Mouse (Mus musculus): Measurements from ENCODE around the gene Zranb3. TPM values are rescaled to one million over a fixed set of nuclear protein-coding genes. Genes with fewer than 3 reads are reported as not detected.
"Not testable (repeated sequence)": the region's sequence is repeated elsewhere in the genome, so short reads cannot be mapped to it uniquely, and the experiment has no call there.

Gene Zranb3
- polyA plus RNA-seq, 1 experiment from 2014 or later, result 11.4 TPM

DNA sequence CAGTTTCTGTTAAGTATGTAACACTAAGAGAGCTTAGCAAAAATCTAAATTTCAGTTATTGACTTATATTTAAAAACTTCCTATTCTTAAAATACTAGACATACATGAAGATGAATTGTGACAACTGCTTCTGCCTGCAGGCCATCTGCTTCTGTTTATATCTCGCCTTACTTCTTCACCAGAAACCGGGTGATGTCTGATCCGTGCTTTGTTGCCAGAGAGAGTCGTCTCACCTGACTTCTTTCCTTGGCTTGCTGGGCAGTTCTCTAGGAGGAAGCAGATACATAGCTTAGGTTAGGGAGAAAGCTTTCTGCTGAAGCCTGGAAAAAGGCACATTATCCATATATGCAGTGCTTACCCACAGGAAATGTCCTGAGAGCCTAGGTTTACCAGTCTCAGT is 148.0 kb downstream of the Zranb3 start:
- no peaks in the 10 kb centered on the region for H3K9me3 ChIP-seq (replicated peaks)
- peaks cover 10% of the 10 kb centered on the region; the same call in 1 of the 2 replicates for H3K36me3 ChIP-seq
- no peak overlapping the region for H3K27ac ChIP-seq
- 90% methylated on average over 4 of the region's 4 CpGs for WGBS
- no peak for ATAC-seq (replicated peaks; ENCODE audit: low FRiP score)
- H3K27me3 ChIP-seq, result no peaks in the 10 kb centered on the region
- no peak overlapping the region for H3K4me3 ChIP-seq (replicated peaks)
- peaks cover 9% of the 10 kb centered on the region for H3K4me1 ChIP-seq
- no peak overlapping the region for H3K4me2 ChIP-seq
- no peak overlapping the region for H3K9ac ChIP-seq

- H3K9ac ChIP-seq; H3K4me3 ChIP-seq (replicated peaks); H3K9me3 ChIP-seq (replicated peaks); H3K4me1 ChIP-seq; H3K36me3 ChIP-seq; H3K27ac ChIP-seq; H3K27me3 ChIP-seq; ATAC-seq (replicated peaks; ENCODE audit: low FRiP score); H3K4me2 ChIP-seq: not testable (repeated sequence)
- WGBS, result 86% methylated on average over 4 of the region's 4 CpGs
These were observed 148.6 kb downstream of the Zranb3 start for GRCm38 (mm10) chr1:127954198-127954597.

- Histone ChIP-seq H3K36me3 (peaks cover 15% of the 10 kb centered on the region; the same call in 1 of the 2 replicates), H3K27ac (no peak overlapping the region), H3K4me1 (no peaks in the 10 kb centered on the region), H3K4me3 (replicated peaks) (no peak overlapping the region), H3K27me3 (no peaks in the 10 kb centered on the region), H3K9ac (no peak overlapping the region), H3K9me3 (replicated peaks) (0 out of 2 replicates have a peak, but pooled peaks cover 2% of the 10 kb centered on the region), H3K4me2 (no peak overlapping the region)
- 87% methylated on average over 4 of the region's 4 CpGs for WGBS
- no peak for ATAC-seq (replicated peaks; ENCODE audit: low FRiP score)
These were observed 150.6 kb downstream of the Zranb3 start for GRCm38 (mm10) chr1:127952276-127952675.

DNA sequence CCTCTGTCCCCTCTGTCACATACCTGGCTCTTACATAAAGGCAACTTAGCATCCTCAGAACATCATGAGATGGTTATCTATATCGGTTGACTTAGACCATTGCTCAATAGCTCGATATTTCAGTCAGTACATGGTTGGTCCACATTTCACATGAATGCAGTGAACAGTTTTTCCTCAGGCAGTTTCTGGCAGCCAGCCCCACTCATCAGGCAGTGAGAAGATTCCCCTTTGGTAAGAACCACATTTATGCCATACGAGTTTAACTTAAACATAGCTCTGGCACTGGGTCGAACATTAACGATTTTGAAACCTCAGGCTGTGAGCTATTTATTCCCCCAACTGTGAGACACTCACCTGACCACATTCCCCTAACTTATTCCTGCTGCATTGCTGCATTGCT is 154.1 kb downstream of the Zranb3 start:
- H3K4me1 ChIP-seq, result no peaks in the 10 kb centered on the region
- no peak overlapping the region for H3K4me3 ChIP-seq (replicated peaks)
- ATAC-seq (replicated peaks; ENCODE audit: low FRiP score), result no peak
- H3K36me3 ChIP-seq, result peaks cover 23% of the 10 kb centered on the region
- no peak overlapping the region for H3K4me2 ChIP-seq
- 85% methylated on average over 5 of the region's 5 CpGs for WGBS
- no peaks in the 10 kb centered on the region for H3K27me3 ChIP-seq
- H3K9ac ChIP-seq, result no peak overlapping the region
- H3K9me3 ChIP-seq (replicated peaks), result 0 out of 2 replicates have a peak, but pooled peaks cover 2% of the 10 kb centered on the region
- no peak overlapping the region for H3K27ac ChIP-seq

- Histone ChIP-seq H3K9ac (no peak overlapping the region), H3K4me1 (no peaks in the 10 kb centered on the region), H3K9me3 (replicated peaks) (0 out of 2 replicates have a peak, but pooled peaks cover 2% of the 10 kb centered on the region), H3K27me3 (no peaks in the 10 kb centered on the region), H3K4me2 (no peak overlapping the region), H3K36me3 (peaks cover 36% of the 10 kb centered on the region), H3K4me3 (replicated peaks) (no peak overlapping the region), H3K27ac (0 out of 2 replicates have a peak overlapping the region, but pooled peaks have one; percentile 6)
- WGBS, result 89% methylated on average over 5 of the region's 5 CpGs
- no peak for ATAC-seq (replicated peaks; ENCODE audit: low FRiP score)
These were observed 156.1 kb downstream of the Zranb3 start for GRCm38 (mm10) chr1:127946615-127947249.

GRCm38 (mm10) chr1:127945696-127946575 is 156.9 kb downstream of the Zranb3 start:
- H3K4me2 ChIP-seq, result no peak overlapping the region
- H3K27ac ChIP-seq, result peak overlapping the region; percentile 6; the same call in 1 of the 2 replicates
- no peak for ATAC-seq (replicated peaks; ENCODE audit: low FRiP score)

DNA sequence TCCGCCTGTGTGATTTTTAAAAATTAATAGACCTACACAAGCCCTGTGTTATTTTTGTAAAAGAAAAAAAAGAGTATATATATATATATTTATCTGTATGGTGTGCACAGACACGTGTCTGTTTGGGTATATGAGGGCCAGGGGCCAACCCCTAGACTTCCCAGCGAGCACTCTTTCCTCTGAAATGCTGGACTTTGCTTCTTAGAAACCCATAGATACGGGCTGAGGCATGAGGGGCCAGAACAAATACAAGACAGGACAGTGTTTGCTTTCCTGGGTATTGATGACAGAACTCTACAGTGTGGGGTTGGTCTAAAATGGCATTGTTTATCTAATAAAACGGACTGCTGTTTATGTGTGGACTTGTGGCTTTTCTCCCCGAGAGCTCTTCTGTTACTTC is 159.3 kb downstream of the Zranb3 start:
- peaks cover 10% of the 10 kb centered on the region; the same call in 1 of the 2 replicates for H3K9me3 ChIP-seq (replicated peaks)
- H3K4me3 ChIP-seq (replicated peaks), result no peak overlapping the region
- WGBS, result 82% methylated on average over 6 of the region's 6 CpGs
- H3K4me2 ChIP-seq, result no peak overlapping the region
- peaks cover 66% of the 10 kb centered on the region for H3K36me3 ChIP-seq
- H3K9ac ChIP-seq, result no peak overlapping the region
- no peaks in the 10 kb centered on the region for H3K27me3 ChIP-seq
- no peak overlapping the region for H3K27ac ChIP-seq
- H3K4me1 ChIP-seq, result no peaks in the 10 kb centered on the region
- ATAC-seq (replicated peaks; ENCODE audit: low FRiP score), result no peak

More at GRCm38 (mm10) chr1:127945696-127946575, 156.9 kb downstream of the Zranb3 start:
- H3K4me3 ChIP-seq (replicated peaks), result no peak overlapping the region
- 0 out of 2 replicates have a peak, but pooled peaks cover 2% of the 10 kb centered on the region for H3K9me3 ChIP-seq (replicated peaks)
- 86% methylated on average over 3 of the region's 3 CpGs for WGBS
- H3K36me3 ChIP-seq, result peaks cover 42% of the 10 kb centered on the region
- H3K4me1 ChIP-seq, result no peaks in the 10 kb centered on the region
- no peaks in the 10 kb centered on the region for H3K27me3 ChIP-seq
- no peak overlapping the region for H3K9ac ChIP-seq

GRCm38 (mm10) chr1:127942231-127942630 is 160.6 kb downstream of the Zranb3 start:
- Histone ChIP-seq H3K27me3 (no peaks in the 10 kb centered on the region), H3K27ac (no peak overlapping the region), H3K4me3 (replicated peaks) (no peak overlapping the region), H3K4me1 (no peaks in the 10 kb centered on the region), H3K9me3 (replicated peaks) (peaks cover 8% of the 10 kb centered on the region; the same call in 1 of the 2 replicates), H3K36me3 (peaks cover 74% of the 10 kb centered on the region), H3K4me2 (no peak overlapping the region), H3K9ac (no peak overlapping the region)
- WGBS, result 95% methylated on average over 10 of the region's 10 CpGs
- no peak for ATAC-seq (replicated peaks; ENCODE audit: low FRiP score)

GRCm38 (mm10) chr1:127937277-127937676 is 165.6 kb downstream of the Zranb3 start:
- H3K9me3 ChIP-seq (replicated peaks), result peaks cover 8% of the 10 kb centered on the region; the same call in 1 of the 2 replicates
- H3K4me3 ChIP-seq (replicated peaks), result no peak overlapping the region
- no peak overlapping the region for H3K4me2 ChIP-seq
- ATAC-seq (replicated peaks; ENCODE audit: low FRiP score), result no peak
- no peak overlapping the region for H3K27ac ChIP-seq
- H3K36me3 ChIP-seq, result peaks cover 85% of the 10 kb centered on the region
- no peaks in the 10 kb centered on the region for H3K4me1 ChIP-seq
- H3K9ac ChIP-seq, result no peak overlapping the region
- WGBS, result 68% methylated on average over 8 of the region's 8 CpGs
- H3K27me3 ChIP-seq, result no peaks in the 10 kb centered on the region

DNA sequence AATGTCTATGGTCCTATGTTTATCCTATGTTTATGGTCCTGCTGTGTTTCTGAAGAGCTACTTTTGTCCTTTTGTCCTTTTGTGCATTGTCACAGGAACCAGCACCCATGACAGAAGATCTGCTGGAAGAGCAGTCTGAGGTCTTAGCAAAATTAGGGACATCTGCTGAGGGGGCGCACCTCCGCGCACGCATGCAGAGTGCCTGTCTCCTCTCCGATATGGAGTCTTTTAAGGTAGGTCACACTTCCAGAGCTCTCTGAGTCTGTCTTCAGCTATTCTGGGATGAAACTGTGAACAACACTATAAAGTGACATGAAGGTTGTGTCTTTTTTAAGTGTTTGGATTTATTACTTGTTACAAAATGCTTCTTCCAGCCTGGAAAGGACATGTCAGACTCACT is 168.5 kb downstream of the Zranb3 start:
- Histone ChIP-seq H3K36me3 (peaks cover 78% of the 10 kb centered on the region), H3K4me3 (replicated peaks) (no peak overlapping the region), H3K9me3 (replicated peaks) (peaks cover 8% of the 10 kb centered on the region; the same call in 1 of the 2 replicates), H3K4me2 (no peak overlapping the region), H3K4me1 (no peaks in the 10 kb centered on the region), H3K27me3 (no peaks in the 10 kb centered on the region), H3K27ac (no peak overlapping the region), H3K9ac (no peak overlapping the region)
- 96% methylated on average over 5 of the region's 5 CpGs for WGBS
- no peak for ATAC-seq (replicated peaks; ENCODE audit: low FRiP score)

DNA sequence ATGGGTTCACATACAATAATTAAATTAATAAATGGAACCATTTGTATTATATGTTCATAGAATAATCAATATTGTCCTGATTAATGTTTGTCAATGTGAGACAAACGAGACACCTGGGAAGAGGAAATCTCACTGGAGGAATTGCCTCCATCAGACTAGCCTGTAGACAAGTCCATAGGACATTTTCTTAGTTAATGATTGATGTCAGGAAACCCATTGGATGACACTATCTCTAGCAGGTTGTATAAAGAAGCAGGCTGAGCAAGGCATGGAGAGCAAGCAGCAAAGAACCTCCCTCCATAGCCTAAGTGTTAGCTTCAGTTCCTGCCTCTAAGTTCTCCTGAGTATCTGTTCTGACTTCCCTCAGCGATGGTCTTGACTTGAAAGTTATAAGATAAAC is 169.4 kb downstream of the Zranb3 start:
- no peaks in the 10 kb centered on the region for H3K27me3 ChIP-seq
- no peak overlapping the region for H3K9ac ChIP-seq
- no peaks in the 10 kb centered on the region for H3K4me1 ChIP-seq
- ATAC-seq (replicated peaks; ENCODE audit: low FRiP score), result no peak
- H3K4me2 ChIP-seq, result no peak overlapping the region
- H3K9me3 ChIP-seq (replicated peaks), result no peaks in the 10 kb centered on the region
- 91% methylated on average over 2 of the region's 2 CpGs for WGBS
- H3K4me3 ChIP-seq (replicated peaks), result no peak overlapping the region
- peaks cover 70% of the 10 kb centered on the region for H3K36me3 ChIP-seq
- H3K27ac ChIP-seq, result no peak overlapping the region

- Histone ChIP-seq H3K4me1 (no peaks in the 10 kb centered on the region), H3K4me2 (no peak overlapping the region), H3K4me3 (replicated peaks) (no peak overlapping the region), H3K9me3 (replicated peaks) (no peaks in the 10 kb centered on the region), H3K36me3 (peaks cover 45% of the 10 kb centered on the region), H3K9ac (no peak overlapping the region), H3K27me3 (no peaks in the 10 kb centered on the region), H3K27ac (no peak overlapping the region)
- no peak for ATAC-seq (replicated peaks; ENCODE audit: low FRiP score)
- WGBS, result 71% methylated on average over 1 of the region's 1 CpGs
These were observed 187.0 kb downstream of the Zranb3 start for GRCm38 (mm10) chr1:127915802-127916201.

Measured in kidney, embryonic 15.5 days (tissue).